Mouse (Mus musculus): ENCODE results near the gene Sdhb. TPM values are rescaled to one million over a fixed set of nuclear protein-coding genes. Genes with fewer than 3 reads are reported as not detected.
A peak's percentile ranks its signal among the peaks of the same experiment; 100 is the strongest.

Gene Sdhb
- polyA plus RNA-seq, 1 experiment from 2014 or later: 387 TPM

- Histone ChIP-seq H3K4me2 (replicated peaks) (no peak overlapping the region), H3K36me3 (no peaks in the 10 kb centered on the region), H3K9ac (no peak overlapping the region), H3K4me1 (peaks cover 20% of the 10 kb centered on the region), H3K9me3 (no peaks in the 10 kb centered on the region), H3K4me3 (no peak overlapping the region), H3K27me3 (no peaks in the 10 kb centered on the region), H3K27ac (no peak overlapping the region)
- ATAC-seq (ENCODE audit: low FRiP score, low read depth): 0 out of 2 replicates have a peak, but pooled peaks have one; percentile 21
- 61% methylated on average over 8 of the region's 8 CpGs for WGBS
These were observed 31.3 kb upstream of the Sdhb start for GRCm38 (mm10) chr4:140929745-140930144.

- H3K27me3 ChIP-seq: no peaks in the 10 kb centered on the region
- H3K4me1 ChIP-seq: peaks cover 14% of the 10 kb centered on the region
- no peaks in the 10 kb centered on the region for H3K36me3 ChIP-seq
- H3K9me3 ChIP-seq: no peaks in the 10 kb centered on the region
- ATAC-seq (ENCODE audit: low FRiP score, low read depth): no peak
- no peak overlapping the region for H3K4me3 ChIP-seq
- no peak overlapping the region for H3K4me2 ChIP-seq (replicated peaks)
- H3K27ac ChIP-seq: no peak overlapping the region
- H3K9ac ChIP-seq: no peak overlapping the region; the same call in 1 of the 2 replicates
- 75% methylated on average over 10 of the region's 10 CpGs for WGBS
These were observed 30.0 kb upstream of the Sdhb start for GRCm38 (mm10) chr4:140930900-140931470.

- 53% methylated on average over 9 of the region's 9 CpGs for WGBS
- no peak for ATAC-seq (ENCODE audit: low FRiP score, low read depth)
- no peak overlapping the region for H3K27ac ChIP-seq
These were observed 25.4 kb upstream of the Sdhb start for GRCm38 (mm10) chr4:140935643-140936042.

GRCm38 (mm10) chr4:140944356-140944755 lies 16.6 kb upstream of the Sdhb start:
- Histone ChIP-seq H3K4me1 (no peaks in the 10 kb centered on the region), H3K4me3 (no peak overlapping the region), H3K9me3 (0 out of 2 replicates have a peak, but pooled peaks cover 2% of the 10 kb centered on the region), H3K9ac (no peak overlapping the region), H3K4me2 (replicated peaks) (no peak overlapping the region), H3K36me3 (no peaks in the 10 kb centered on the region), H3K27me3 (no peaks in the 10 kb centered on the region), H3K27ac (no peak overlapping the region)
- no peak for ATAC-seq (ENCODE audit: low FRiP score, low read depth)
- WGBS: 89% methylated on average over 12 of the region's 12 CpGs

More at GRCm38 (mm10) chr4:140935643-140936042, 25.4 kb upstream of the Sdhb start:
- Histone ChIP-seq H3K4me1 (no peaks in the 10 kb centered on the region; the same call in 1 of the 2 replicates), H3K36me3 (no peaks in the 10 kb centered on the region), H3K9me3 (peaks cover 10% of the 10 kb centered on the region; the same call in 1 of the 2 replicates), H3K27me3 (no peaks in the 10 kb centered on the region), H3K4me2 (replicated peaks) (no peak overlapping the region), H3K9ac (no peak overlapping the region), H3K4me3 (no peak overlapping the region)

GRCm38 (mm10) chr4:140944961-140945442 lies 16.0 kb upstream of the Sdhb start:
- Histone ChIP-seq H3K9ac (no peak overlapping the region), H3K9me3 (0 out of 2 replicates have a peak, but pooled peaks cover 2% of the 10 kb centered on the region), H3K27ac (no peak overlapping the region), H3K4me3 (no peak overlapping the region), H3K36me3 (no peaks in the 10 kb centered on the region), H3K27me3 (no peaks in the 10 kb centered on the region), H3K4me1 (no peaks in the 10 kb centered on the region), H3K4me2 (replicated peaks) (no peak overlapping the region)
- WGBS: 62% methylated on average over 5 of the region's 5 CpGs
- no peak for ATAC-seq (ENCODE audit: low FRiP score, low read depth)

- Histone ChIP-seq H3K27me3 (no peaks in the 10 kb centered on the region), H3K4me2 (replicated peaks) (no peak overlapping the region), H3K4me1 (no peaks in the 10 kb centered on the region), H3K9me3 (0 out of 2 replicates have a peak, but pooled peaks cover 2% of the 10 kb centered on the region), H3K36me3 (no peaks in the 10 kb centered on the region), H3K4me3 (no peak overlapping the region), H3K27ac (no peak overlapping the region), H3K9ac (no peak overlapping the region)
- no peak for ATAC-seq (ENCODE audit: low FRiP score, low read depth)
- 92% methylated on average over 4 of the region's 4 CpGs for WGBS
These were observed 15.4 kb upstream of the Sdhb start for GRCm38 (mm10) chr4:140945571-140945970.

GRCm38 (mm10) chr4:140946048-140946447 lies 15.0 kb upstream of the Sdhb start:
- ATAC-seq (ENCODE audit: low FRiP score, low read depth): no peak
- H3K36me3 ChIP-seq: no peaks in the 10 kb centered on the region
- no peak overlapping the region for H3K4me3 ChIP-seq
- no peak overlapping the region for H3K9ac ChIP-seq
- 0 out of 2 replicates have a peak, but pooled peaks cover 2% of the 10 kb centered on the region for H3K9me3 ChIP-seq
- H3K4me2 ChIP-seq (replicated peaks): no peak overlapping the region
- H3K4me1 ChIP-seq: no peaks in the 10 kb centered on the region
- no peak overlapping the region for H3K27ac ChIP-seq
- no peaks in the 10 kb centered on the region for H3K27me3 ChIP-seq
- WGBS: 79% methylated on average over 4 of the region's 4 CpGs

GRCm38 (mm10) chr4:140946580-140947205 lies 14.3 kb upstream of the Sdhb start:
- 64% methylated on average over 14 of the region's 14 CpGs for WGBS
- no peak overlapping the region for H3K4me3 ChIP-seq
- H3K27ac ChIP-seq: no peak overlapping the region
- no peaks in the 10 kb centered on the region for H3K27me3 ChIP-seq
- no peaks in the 10 kb centered on the region for H3K4me1 ChIP-seq
- ATAC-seq (ENCODE audit: low FRiP score, low read depth): no peak
- H3K9ac ChIP-seq: no peak overlapping the region
- H3K4me2 ChIP-seq (replicated peaks): no peak overlapping the region
- no peaks in the 10 kb centered on the region for H3K36me3 ChIP-seq
- 0 out of 2 replicates have a peak, but pooled peaks cover 2% of the 10 kb centered on the region for H3K9me3 ChIP-seq

GRCm38 (mm10) chr4:140947487-140948440 lies 13.2 kb upstream of the Sdhb start:
- Histone ChIP-seq H3K9me3 (0 out of 2 replicates have a peak, but pooled peaks cover 2% of the 10 kb centered on the region), H3K4me1 (no peaks in the 10 kb centered on the region), H3K9ac (no peak overlapping the region), H3K4me3 (no peak overlapping the region), H3K27me3 (no peaks in the 10 kb centered on the region), H3K36me3 (no peaks in the 10 kb centered on the region), H3K4me2 (replicated peaks) (no peak overlapping the region), H3K27ac (no peak overlapping the region)
- no peak for ATAC-seq (ENCODE audit: low FRiP score, low read depth)
- WGBS: 80% methylated on average over 12 of the region's 12 CpGs

GRCm38 (mm10) chr4:140948481-140948880 lies 12.5 kb upstream of the Sdhb start:
- Histone ChIP-seq H3K4me1 (no peaks in the 10 kb centered on the region), H3K36me3 (no peaks in the 10 kb centered on the region), H3K9me3 (0 out of 2 replicates have a peak, but pooled peaks cover 2% of the 10 kb centered on the region), H3K4me2 (replicated peaks) (no peak overlapping the region), H3K27me3 (no peaks in the 10 kb centered on the region), H3K27ac (no peak overlapping the region), H3K9ac (no peak overlapping the region), H3K4me3 (no peak overlapping the region)
- WGBS: 71% methylated on average over 6 of the region's 6 CpGs
- no peak for ATAC-seq (ENCODE audit: low FRiP score, low read depth)

- Histone ChIP-seq H3K36me3 (no peaks in the 10 kb centered on the region), H3K27ac (no peak overlapping the region), H3K9ac (no peak overlapping the region), H3K9me3 (0 out of 2 replicates have a peak, but pooled peaks cover 2% of the 10 kb centered on the region), H3K4me3 (no peak overlapping the region), H3K4me1 (no peaks in the 10 kb centered on the region), H3K27me3 (no peaks in the 10 kb centered on the region), H3K4me2 (replicated peaks) (no peak overlapping the region)
- WGBS: 84% methylated on average over 8 of the region's 8 CpGs
- ATAC-seq (ENCODE audit: low FRiP score, low read depth): no peak
These were observed 12.0 kb upstream of the Sdhb start for GRCm38 (mm10) chr4:140949052-140949451.

- no peak overlapping the region for H3K9ac ChIP-seq
- H3K4me2 ChIP-seq (replicated peaks): no peak overlapping the region
- no peak overlapping the region for H3K4me3 ChIP-seq
- no peaks in the 10 kb centered on the region for H3K36me3 ChIP-seq
- no peaks in the 10 kb centered on the region for H3K4me1 ChIP-seq
- 0 out of 2 replicates have a peak, but pooled peaks cover under 1% of the 10 kb centered on the region for H3K9me3 ChIP-seq
- H3K27ac ChIP-seq: no peak overlapping the region
- ATAC-seq (ENCODE audit: low FRiP score, low read depth): no peak
- 84% methylated on average over 16 of the region's 16 CpGs for WGBS
- no peaks in the 10 kb centered on the region for H3K27me3 ChIP-seq
These were observed 11.4 kb upstream of the Sdhb start for GRCm38 (mm10) chr4:140949616-140950015.

All from limb, embryonic 13.5 days (tissue).